Mouse (Mus musculus) intestine, postnatal 0 days (tissue): Measurements from ENCODE around the gene Gnb1. TPM values are rescaled to one million over a fixed set of nuclear protein-coding genes. Genes with fewer than 3 reads are reported as not detected.
A peak's percentile ranks its signal among the peaks of the same experiment; 100 is the strongest.

ENCODE experiments used
- ATAC-seq: fragments of 200-750 bp; cut with Nextera tagmentation; 2 replicates; pipeline ENCODE4 v1.8.0; 2017; ENCODE audit warnings: mild to moderate bottlenecking, moderate TSS enrichment, moderate library complexity
- H3K27ac ChIP-seq: fragments of 300-500 bp; sonication (generic); 2 replicates; pipeline ENCODE4 v1.5.1; 2014; ENCODE audit warnings: mild to moderate bottlenecking, low read depth, low read length, moderate library complexity
- H3K27me3 ChIP-seq: fragments of 300-500 bp; sonication (generic); replicated peaks from 2 replicates; pipeline ENCODE4 v1.6.1; 2014; ENCODE audit warnings: low read length, mixed read lengths; ENCODE audit not compliant: control insufficient read depth, insufficient read depth
- H3K36me3 ChIP-seq: fragments of 300-500 bp; sonication (generic); 2 replicates; pipeline ENCODE4 v1.6.1; 2014; ENCODE audit warnings: mild to moderate bottlenecking, moderate library complexity; ENCODE audit not compliant: control insufficient read depth, insufficient read depth
- H3K4me1 ChIP-seq: fragments of 300-500 bp; sonication (generic); replicated peaks from 2 replicates; pipeline ENCODE4 v1.6.1; 2014; ENCODE audit warnings: antibody characterized with exemption, low read length, mixed read lengths; ENCODE audit not compliant: control insufficient read depth, insufficient read depth
- H3K4me2 ChIP-seq: fragments of 300-500 bp; sonication (generic); replicated peaks from 2 replicates; pipeline ENCODE4 v1.6.1; 2014; ENCODE audit warnings: low read depth, mild to moderate bottlenecking, moderate library complexity
- H3K4me3 ChIP-seq: fragments of 300-500 bp; sonication (generic); 2 replicates; pipeline ENCODE4 v1.5.1; 2014; ENCODE audit warnings: low read depth, low read length
- H3K9ac ChIP-seq: fragments of 300-500 bp; sonication (generic); 2 replicates; pipeline ENCODE4 v1.6.1; 2014; ENCODE audit warnings: mild to moderate bottlenecking, low read depth, low read length
- H3K9me3 ChIP-seq: fragments of 300-500 bp; sonication (generic); 2 replicates; pipeline ENCODE4 v1.6.1; 2016; ENCODE audit warnings: mixed run types; ENCODE audit not compliant: control insufficient read depth
- CTCF ChIP-seq: sonication (generic); IDR thresholded peaks from 2 replicates; pipeline ENCODE4 v1.5.1; 2016; ENCODE audit warnings: low read depth, mild to moderate bottlenecking, control low read depth, antibody characterized with exemption, moderate library complexity
- WGBS: fragments of 180-500 bp; shearing (Covaris S2); extraction: QIAGEN DNeasy Blood & Tissue Kit; methylation state at CpG from one replicate; pipeline ENCODE4 v1.1.7; 2014; 5-methylcytosine and 5-hydroxymethylcytosine counted together
- polyA plus RNA-seq: library from polyadenylated mRNA; unstranded; fragments of >200 nt; fragmentation: Nextera tagmentation; extraction: Ambion mirVana; gene quantifications from 2 replicates; pipeline ENCODE4 v1.2.1, GENCODE M21; 2015

Gene Gnb1
- polyA plus RNA-seq, 1 experiment from 2014 or later = 336 TPM

DNA sequence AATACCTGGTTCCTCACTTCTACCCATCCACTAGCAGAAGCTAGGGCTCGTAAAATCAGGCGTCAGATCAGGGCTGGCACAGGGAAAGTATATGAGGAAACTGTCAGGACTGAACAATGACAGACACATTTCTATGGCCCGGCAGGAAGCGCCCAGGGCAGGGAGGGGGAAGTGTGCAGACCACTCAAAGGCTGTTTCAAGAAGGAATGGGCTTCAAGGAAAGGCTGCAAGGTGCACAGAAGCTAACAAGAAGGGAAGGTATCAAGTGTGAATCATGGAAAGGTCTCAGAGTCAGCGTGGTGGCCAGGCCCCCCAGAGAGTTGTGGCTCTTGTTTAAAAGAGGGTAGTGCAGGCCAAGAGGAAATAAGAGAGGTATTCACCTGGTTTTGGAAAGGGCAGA, 705 bp upstream of the Gnb1 start:
- Histone ChIP-seq H3K4me1 (peaks cover 28% of the 10 kb centered on the region), H3K4me3 (peak overlapping the region; percentile 97), H3K27ac (peak overlapping the region; percentile 96), H3K36me3 (no peaks in the 10 kb centered on the region), H3K9ac (peak overlapping the region; percentile 100), H3K27me3 (no peaks in the 10 kb centered on the region), H3K9me3 (no peaks in the 10 kb centered on the region), H3K4me2 (peak overlapping the region; percentile 84)
- 10% methylated on average over 5 of the region's 5 CpGs for WGBS
- no peak for ATAC-seq
- TF ChIP-seq CTCF = no peak

DNA sequence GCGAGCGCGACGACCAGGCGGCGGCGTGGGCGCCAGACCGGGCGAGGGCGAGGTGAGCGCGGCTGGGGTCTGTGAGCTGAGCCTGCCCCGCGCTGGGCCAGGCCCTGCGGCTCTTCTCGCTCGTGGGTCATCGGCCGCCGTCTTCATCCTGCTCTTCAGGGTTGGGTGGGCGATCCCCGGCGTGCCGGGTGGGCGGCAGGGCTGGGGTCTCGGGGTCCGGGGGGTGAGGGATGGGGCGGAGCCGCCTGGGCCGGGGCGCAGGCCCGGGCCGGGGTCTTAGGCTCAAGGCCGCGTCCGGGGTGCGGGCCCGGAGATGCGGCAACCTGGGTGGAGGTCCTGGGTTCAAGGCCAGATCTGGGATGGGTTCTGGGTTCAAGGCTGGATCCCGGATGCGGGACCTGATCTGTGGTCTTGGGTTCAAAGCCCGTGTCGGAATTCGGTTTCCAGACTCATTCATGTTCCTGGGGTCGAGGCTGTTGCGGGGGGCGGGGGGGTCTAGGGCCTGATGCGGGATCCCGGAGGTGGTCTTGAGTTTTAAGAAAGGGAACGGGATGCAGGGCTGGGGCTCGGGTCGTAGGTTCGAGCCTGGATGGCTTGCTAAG, 469 bp downstream of the Gnb1 start:
- peak overlapping the region; percentile 96 for H3K27ac ChIP-seq
- peak overlapping the region; percentile 100 for H3K9ac ChIP-seq
- no peaks in the 10 kb centered on the region for H3K27me3 ChIP-seq
- no peaks in the 10 kb centered on the region for H3K9me3 ChIP-seq
- H3K4me1 ChIP-seq = peaks cover 25% of the 10 kb centered on the region
- ATAC-seq = no peak
- peak overlapping the region; percentile 84 for H3K4me2 ChIP-seq
- no peaks in the 10 kb centered on the region for H3K36me3 ChIP-seq
- no peak for TF ChIP-seq CTCF
- WGBS = under 1% methylated on average over 47 of the region's 54 CpGs
- H3K4me3 ChIP-seq = peak overlapping the region; percentile 97

DNA sequence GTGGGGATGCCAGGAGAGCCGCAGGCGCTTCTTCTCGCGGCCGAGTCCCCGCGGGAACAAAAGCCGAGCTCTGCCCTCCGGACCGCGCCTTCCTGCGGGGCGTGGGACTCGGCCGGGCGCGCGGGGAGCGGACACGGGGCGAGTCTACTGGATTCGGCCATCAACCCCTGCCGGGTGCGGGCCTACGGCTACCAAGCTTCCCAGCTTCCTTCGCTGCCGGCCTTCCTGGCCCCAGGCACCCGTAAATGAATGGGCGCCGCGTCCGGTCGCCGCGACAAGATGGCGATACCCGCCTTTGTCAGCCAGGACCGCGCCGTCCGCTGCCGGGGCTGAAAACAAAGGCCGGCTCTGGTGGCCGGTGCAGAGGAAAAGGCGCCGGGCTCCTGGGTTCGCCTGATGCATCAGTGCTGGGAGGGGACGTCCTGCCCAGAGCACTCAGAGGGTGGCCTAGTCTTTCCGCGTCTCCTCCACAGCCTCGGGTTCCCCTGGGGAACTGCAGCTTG, 1.0 kb downstream of the Gnb1 start:
- no peak for TF ChIP-seq CTCF
- no peak for ATAC-seq
- Histone ChIP-seq H3K4me3 (peak overlapping the region; percentile 97), H3K36me3 (no peaks in the 10 kb centered on the region), H3K9me3 (no peaks in the 10 kb centered on the region), H3K4me1 (peaks cover 22% of the 10 kb centered on the region), H3K27me3 (no peaks in the 10 kb centered on the region), H3K27ac (peak overlapping the region; percentile 96), H3K4me2 (peak overlapping the region; percentile 84), H3K9ac (peak overlapping the region; percentile 100)
- WGBS = under 1% methylated on average over 46 of the region's 51 CpGs

DNA sequence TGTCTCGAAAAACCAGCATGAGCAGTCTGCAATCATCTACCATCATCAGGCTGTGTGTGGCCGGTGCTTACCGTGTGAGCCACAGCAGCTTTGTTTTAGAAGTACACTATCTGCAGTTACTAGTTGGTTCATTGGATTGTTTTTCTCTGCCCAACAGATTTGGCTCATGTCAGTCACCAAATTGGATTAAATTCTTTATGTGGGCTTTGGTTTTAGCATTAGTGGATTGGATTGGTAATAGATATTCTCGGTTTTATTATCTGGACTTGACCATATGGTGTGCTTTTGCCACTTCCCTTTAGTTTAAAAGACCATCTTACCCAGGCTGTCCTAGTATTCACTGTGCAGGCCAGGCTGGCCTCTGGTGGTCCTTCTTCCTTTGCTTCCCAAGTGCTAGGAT, 3.7 kb downstream of the Gnb1 start:
- H3K36me3 ChIP-seq = no peaks in the 10 kb centered on the region
- H3K27me3 ChIP-seq = no peaks in the 10 kb centered on the region
- peak overlapping the region; percentile 84 for H3K4me2 ChIP-seq
- TF ChIP-seq CTCF = no peak
- H3K4me3 ChIP-seq = peak overlapping the region; percentile 2; the same call in 1 of the 2 replicates
- H3K27ac ChIP-seq = no peak overlapping the region
- H3K9ac ChIP-seq = no peak overlapping the region
- WGBS = 41% methylated on average over 4 of the region's 4 CpGs
- H3K9me3 ChIP-seq = no peaks in the 10 kb centered on the region
- no peak for ATAC-seq
- H3K4me1 ChIP-seq = peaks cover 5% of the 10 kb centered on the region; the same call in 1 of the 2 replicates

DNA sequence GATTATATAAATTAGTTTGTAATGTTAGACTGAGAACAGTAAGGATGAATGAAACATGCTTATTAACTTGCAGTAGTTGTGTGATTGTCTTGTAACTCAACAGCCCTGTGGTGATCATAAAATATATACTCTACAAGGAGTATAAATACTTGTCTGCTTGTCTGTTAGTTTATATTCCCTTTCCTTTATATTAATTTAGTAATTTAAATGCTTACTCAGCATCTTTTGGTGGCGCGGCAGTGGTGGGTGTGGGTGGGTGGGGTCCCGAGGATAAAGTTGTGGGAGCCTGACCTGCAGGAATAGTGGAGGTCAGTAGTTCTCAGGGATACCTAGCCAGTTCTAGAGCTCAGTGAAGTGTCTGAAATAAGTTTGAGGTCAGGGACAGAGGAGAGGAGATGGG, 6.8 kb downstream of the Gnb1 start:
- Histone ChIP-seq H3K9me3 (no peaks in the 10 kb centered on the region), H3K4me1 (peaks cover 5% of the 10 kb centered on the region; the same call in 1 of the 2 replicates), H3K4me3 (no peak overlapping the region), H3K36me3 (no peaks in the 10 kb centered on the region), H3K27me3 (no peaks in the 10 kb centered on the region), H3K27ac (no peak overlapping the region), H3K4me2 (no peak overlapping the region), H3K9ac (no peak overlapping the region)
- WGBS = 56% methylated on average over 3 of the region's 3 CpGs
- no peak for ATAC-seq
- TF ChIP-seq CTCF = no peak

DNA sequence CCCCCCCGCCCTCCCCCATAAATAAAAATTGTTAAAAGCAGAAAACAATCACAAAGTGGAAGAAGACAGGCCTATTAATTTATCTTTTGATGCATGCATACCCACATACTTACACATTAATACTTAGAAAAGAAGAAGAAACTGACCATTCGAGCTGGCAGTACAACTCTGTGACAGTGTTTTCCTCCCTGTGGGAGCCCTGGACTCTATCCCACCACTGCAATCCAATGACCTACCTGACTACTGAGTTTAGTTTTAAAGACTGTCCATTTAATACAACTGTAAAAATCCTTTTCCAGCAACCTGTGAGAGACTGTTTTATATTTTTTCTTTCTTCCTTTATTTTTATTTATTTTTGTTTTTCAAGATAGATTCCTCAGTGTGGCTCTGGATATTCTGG, 10.0 kb downstream of the Gnb1 start:
- WGBS = 69% methylated on average over 2 of the region's 2 CpGs
- Histone ChIP-seq H3K4me3 (no peak overlapping the region), H3K36me3 (no peaks in the 10 kb centered on the region), H3K4me2 (no peak overlapping the region), H3K4me1 (no peaks in the 10 kb centered on the region; the same call in 1 of the 2 replicates), H3K27me3 (no peaks in the 10 kb centered on the region), H3K9ac (no peak overlapping the region), H3K27ac (no peak overlapping the region), H3K9me3 (no peaks in the 10 kb centered on the region)
- no peak for ATAC-seq
- TF ChIP-seq CTCF = no peak
